Mouse (Mus musculus) left cerebral cortex, postnatal 25 days (tissue): ENCODE data around the gene Tjp3. TPM values are rescaled to one million over a fixed set of nuclear protein-coding genes. Genes with fewer than 3 reads are reported as not detected.
A peak's percentile ranks its signal among the peaks of the same experiment; 100 is the strongest.

Source experiments
- DNase-seq, 2 experiments: peaks; one replicate each; pipeline ENCODE4 v3.0.0; 2022; ENCODE audit warnings: low spot score in 2 of 2, mixed read lengths in 1 of 2
- intact Hi-C: fragments of 180-260 bp; cut with DNase I; formaldehyde crosslinking; loops from one replicate; pipeline ENCODE4 v1.15.1; 2025
- total RNA-seq, 2 experiments: library from RNA; stranded (reverse); gene quantifications; 2 replicates each; pipeline ENCODE4 v1.2.3; 2021

Gene Tjp3
- total RNA-seq, 2 experiments from 2014 or later = 0.23 to 0.30 TPM

DNA sequence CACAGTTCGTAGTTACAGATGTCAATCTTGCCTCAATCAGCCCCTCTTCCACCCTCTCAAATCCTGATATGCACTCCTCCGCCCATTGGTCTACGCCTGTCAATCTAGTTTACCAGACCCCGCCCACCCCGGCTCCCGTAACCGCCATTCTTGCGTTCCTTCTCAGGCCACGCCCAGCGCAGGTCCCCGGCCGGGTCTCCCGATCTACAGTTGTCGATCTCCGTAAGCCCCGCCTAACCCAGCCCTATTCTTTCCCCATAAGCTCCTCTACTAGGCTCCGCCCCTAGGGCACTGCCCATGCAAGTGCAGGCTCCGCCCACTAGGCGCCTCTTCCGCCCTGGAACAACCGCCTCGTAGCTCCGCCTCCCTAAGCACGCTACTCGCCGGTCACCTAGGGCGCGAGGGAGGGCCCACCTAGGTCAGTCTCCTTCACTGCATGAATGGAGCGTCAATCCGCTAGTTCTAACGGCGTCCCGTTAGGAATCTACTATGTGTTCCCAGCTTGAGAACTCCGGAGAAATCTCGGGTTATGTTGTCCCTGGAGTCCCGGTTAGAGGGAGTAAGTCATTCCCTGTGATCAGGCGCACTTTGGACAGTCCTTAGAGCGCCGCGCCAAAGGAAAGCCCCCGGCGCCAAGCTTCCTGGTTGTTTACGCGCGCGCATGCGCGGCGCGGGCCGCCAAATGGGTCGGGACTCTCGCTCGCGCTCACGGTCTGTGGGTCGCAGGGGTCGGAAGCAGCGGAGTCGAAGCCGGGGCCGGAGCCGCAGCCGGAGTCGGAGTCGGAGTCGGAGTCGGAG, 29.4 kb upstream of the Tjp3 start, which contains the start of gene Cactin:
Cactin (plus strand) TSS at position 554 of the 798 bp plus-strand sequence.
- peak; percentile 98 to 100 for DNase-seq

DNA sequence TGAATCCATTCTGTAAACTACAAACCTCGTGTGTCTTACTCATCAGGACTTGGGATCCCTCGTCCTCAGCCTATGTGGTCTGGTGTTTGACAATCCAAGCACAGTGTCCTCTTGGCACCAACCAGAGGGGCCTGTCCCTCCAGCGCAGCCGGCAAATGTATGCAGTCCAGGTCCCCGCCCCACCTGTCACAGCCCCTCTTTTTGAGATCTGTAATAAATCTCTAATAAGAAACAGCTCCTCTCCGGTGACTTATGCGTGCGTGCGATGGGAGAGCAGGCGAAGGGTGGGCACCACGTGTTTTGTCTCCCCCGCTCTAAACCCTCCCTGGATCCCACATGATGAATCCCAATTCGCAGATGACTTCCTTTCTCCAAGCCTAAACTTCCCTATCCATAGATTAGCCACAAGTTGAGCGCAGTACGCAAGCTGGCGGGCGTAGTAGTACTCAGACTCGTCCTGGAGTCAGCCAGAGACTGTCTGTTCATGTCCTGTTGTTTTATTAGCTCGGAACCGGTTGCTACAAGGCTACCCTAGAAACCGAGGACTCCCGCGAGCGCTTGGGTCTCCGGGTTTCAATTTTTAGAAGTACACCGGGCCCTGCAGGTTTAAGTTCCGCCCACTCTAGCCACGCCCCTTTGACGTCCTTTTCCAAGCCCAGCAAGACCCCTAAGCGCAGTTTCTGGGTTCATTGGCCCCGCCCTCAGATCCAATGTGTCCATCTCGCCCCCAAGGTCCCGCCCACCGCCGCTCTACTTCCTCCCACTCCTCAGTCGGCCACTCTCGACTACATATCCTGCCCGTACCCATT, 28.6 kb upstream of the Tjp3 start:
- DNase-seq = no peak
- intact Hi-C loops = no loop called here

More for the DNA sequence above, 29.4 kb upstream of the Tjp3 start, which contains the start of gene Cactin:
- intact Hi-C loops = no loop called here

DNA sequence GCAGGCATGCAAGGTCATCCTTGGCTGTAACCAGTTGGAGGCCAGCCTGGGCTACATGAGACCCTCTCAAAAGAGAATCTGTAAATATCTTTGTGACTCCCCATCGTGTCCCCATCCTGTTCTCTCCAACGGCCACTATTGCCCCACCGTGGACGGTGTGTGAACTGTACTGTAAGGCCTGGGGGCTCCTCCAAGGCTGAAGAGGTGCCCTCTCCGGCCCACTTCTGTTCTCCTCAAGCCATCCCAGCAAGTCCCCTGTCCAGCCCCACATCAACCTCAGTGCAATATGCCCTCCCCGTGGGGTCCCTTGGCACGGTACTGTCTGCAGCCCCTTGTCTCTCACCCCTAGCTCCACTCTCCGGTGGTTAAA, 27.9 kb upstream of the Tjp3 start:
- DNase-seq = no peak

GRCm38 (mm10) chr10:81318589-81319329, 27.4 kb upstream of the Tjp3 start:
- intact Hi-C loops = no loop called here
- DNase-seq = no peak

More for the DNA sequence above, 27.9 kb upstream of the Tjp3 start:
- intact Hi-C loops = no loop called here

DNA sequence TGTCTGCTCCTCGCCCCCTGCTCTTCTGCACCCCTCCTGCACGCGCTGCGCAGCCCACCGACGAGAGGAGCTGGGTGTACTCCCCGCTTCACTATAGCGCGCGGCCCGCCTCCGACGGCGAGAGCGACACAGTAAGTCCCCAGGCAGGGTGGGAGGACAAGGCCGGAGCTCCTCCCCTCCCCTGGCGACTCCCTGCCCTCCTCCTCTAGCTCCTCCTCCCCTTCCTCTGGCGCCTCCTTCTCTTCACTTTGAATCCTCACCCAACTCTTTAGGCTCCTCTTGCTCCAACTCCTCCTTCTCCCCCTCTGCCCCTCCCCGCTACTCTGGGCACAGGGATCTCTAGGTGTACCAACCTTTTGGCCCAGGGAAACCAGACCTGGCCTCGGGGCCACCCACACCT, 25.9 kb upstream of the Tjp3 start:
- no peak for DNase-seq
- intact Hi-C loops = loop anchor here (2.0 kb wide), 1 partner anchor 24 kb away; the partner anchor contains the start of gene Pip5k1c

DNA sequence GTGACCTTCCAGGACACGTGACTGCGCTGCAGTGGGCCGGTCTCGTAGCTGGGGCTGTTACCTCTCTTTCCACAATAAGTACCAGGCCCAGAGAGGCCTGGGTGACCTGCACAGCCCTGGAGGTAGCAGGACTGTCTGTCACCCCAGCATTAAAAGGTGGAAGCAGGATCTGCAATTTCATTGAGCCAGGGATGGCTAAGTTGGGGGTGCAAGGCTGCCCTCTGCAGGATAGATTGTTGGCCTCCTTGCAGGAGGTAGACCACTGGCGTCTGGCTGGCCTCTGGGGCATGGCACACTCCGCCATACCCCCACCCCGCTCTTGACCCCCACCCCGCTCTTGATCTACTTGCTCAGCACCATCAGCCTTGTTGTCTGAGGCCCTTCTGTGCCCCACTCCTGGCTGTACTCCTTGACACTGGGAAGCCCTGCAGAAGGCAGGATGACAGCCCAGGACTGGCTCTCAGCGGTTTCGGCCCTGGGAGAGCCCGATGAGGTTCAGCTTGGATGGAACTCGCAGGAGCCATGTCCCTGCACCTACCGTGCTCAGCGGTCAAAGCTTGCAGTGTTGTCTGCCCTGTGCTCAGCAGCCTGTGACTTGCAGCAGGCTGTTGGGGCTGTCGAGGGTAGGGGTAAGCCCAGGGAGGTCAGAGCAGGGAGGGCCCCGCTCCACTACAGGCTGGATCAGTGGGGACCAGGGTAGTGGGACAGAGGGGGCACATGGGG, 25.1 kb upstream of the Tjp3 start:
- intact Hi-C loops = loop anchor here (2.0 kb wide), 1 partner anchor 24 kb away; the partner anchor contains the start of gene Pip5k1c

GRCm38 (mm10) chr10:81315587-81315986, 24.2 kb upstream of the Tjp3 start:
- intact Hi-C loops = no loop called here
- DNase-seq = no peak

More for the DNA sequence above, 25.1 kb upstream of the Tjp3 start:
- DNase-seq = peak in 1 of 2 experiments; percentile 30

DNA sequence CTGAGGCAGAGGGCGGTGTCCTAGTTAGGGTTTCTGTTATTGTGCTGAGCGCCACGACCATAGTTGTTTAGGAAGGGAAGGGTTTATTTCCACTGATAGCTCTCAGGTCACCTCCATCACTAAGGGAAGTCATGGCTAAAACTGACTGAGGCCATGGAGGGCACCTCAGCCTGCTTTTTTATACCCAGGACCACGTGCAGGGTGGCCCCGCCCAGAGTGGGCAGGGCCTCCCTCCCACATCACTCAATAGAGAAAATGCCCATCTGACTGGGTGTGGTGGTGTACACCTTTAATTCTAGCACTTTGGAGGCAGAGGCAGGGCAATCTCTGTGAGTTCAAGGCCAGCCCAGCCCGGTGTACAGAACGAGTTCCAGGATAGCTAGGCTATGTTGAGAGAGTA, 22.8 kb upstream of the Tjp3 start:
- no peak for DNase-seq
- intact Hi-C loops = no loop called here

DNA sequence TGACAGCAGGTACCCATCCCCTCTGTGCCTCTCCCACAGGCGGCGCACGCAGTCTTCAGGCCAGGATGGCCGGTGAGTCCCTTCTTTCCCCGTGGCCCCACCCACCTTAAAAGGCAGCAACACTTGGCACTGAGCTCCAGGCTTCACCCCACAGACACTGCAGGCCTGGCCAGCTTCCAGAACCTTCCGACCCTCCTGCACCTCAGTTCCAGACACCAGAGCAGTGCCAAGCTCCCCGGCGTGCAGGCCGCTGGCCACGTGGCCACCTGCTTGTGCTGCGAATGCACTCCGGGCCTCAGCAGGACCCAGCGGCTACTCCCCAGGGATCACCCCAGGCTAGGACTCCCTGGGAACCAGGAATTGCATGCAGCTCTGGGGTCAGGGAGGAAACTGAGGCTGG, 22.2 kb upstream of the Tjp3 start:
- DNase-seq = no peak
- intact Hi-C loops = no loop called here

GRCm38 (mm10) chr10:81309571-81309970, 18.2 kb upstream of the Tjp3 start:
- DNase-seq = no peak
- intact Hi-C loops = no loop called here

GRCm38 (mm10) chr10:81306837-81307682, 15.7 kb upstream of the Tjp3 start:
- peak in 1 of 2 experiments; percentile 87 for DNase-seq
- intact Hi-C loops = loop anchor here (1.0 kb wide), 1 partner anchor 14 kb away; no protein-coding TSS in a partner anchor

- DNase-seq = no peak
- intact Hi-C loops = no loop called here
Observed at GRCm38 (mm10) chr10:81306173-81306668, 14.8 kb upstream of the Tjp3 start.

GRCm38 (mm10) chr10:81305663-81306062, 14.3 kb upstream of the Tjp3 start:
- no peak for DNase-seq
- intact Hi-C loops = no loop called here

DNA sequence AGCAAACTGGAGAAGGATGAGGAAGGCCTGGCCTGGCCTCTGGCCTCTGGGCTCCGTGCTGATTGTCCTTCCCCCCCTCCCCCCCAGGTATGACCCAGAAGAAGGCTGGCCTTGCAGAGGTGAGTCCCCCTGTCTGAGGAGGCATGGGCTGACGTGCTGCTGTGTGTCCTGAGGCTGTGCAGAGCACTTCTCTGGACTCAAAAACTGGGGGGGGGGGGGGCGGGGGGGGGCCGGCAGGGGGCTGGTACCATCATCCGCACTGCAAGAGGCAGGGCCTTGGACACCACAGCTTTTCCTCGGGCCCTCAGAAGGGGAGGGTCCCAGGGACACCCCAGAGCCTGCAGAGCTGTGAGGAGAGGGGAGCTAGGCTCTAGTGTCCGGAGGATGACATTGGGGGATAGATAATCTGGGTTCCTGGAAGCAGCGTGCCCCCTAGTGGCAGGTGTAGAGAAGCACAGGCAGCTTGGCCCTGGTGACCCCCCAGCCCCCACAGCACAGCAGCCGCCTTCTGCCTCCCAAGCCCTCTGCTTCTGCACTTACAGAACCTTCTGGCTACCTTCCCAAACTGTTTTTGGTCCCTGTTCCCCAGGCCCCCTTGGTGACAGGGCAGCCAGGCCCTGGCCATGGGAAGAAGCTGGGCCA, 13.3 kb upstream of the Tjp3 start:
- intact Hi-C loops = no loop called here
- peak in 1 of 2 experiments; percentile 55 for DNase-seq

- intact Hi-C loops = no loop called here
- DNase-seq = no peak
Observed at GRCm38 (mm10) chr10:81303761-81304160, 12.4 kb upstream of the Tjp3 start.

DNA sequence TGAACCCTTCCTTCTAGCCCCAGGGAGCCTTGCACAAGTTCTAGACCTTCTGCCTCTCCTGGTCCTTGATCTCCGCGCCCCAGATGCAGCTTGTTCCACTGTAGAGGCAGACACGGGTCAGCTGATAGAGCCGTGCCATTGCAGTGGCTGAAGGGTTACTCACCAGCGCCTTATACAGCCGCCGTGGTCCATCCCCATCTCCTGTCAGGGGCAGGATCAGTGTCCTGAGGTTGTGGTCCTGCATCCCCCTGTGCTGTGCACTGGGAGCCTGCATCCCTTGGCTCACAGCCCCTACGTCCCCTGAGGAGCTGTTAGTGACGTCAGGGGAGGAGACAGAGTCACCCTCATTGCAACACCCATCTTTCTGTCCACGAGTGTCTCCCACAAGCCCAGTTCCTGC, 11.9 kb upstream of the Tjp3 start:
- intact Hi-C loops = no loop called here
- DNase-seq = no peak

- peak; percentile 72 to 91 for DNase-seq
Observed at GRCm38 (mm10) chr10:81302781-81303218, 11.4 kb upstream of the Tjp3 start.

DNA sequence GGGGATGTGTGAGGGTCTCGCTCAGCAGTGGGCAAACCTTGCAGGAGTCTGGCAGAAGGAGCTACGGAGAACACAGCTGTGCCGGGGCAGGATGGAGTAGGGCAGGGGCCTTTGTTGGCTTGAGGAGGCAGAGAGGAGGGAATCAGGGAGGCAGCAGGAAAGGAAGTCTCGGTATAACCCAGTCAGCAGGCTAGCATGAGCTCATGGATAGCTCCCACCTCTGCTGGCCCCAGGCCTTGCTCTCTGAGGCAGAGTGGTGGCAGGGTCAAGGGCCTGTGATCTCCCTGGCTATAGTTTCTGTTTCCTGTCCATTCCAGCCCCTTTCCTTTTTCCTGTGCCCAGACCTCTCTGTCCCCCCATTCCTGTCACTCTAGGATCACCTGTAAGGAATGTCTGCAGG, 10.9 kb upstream of the Tjp3 start:
- intact Hi-C loops = no loop called here
- no peak for DNase-seq

More at GRCm38 (mm10) chr10:81302781-81303218, 11.4 kb upstream of the Tjp3 start:
- intact Hi-C loops = no loop called here
